Mouse (Mus musculus): ENCODE measurements at regions not wholly inside any gene's neighbourhood (a gene's known extent, or its start where the extent isn't known, plus 50 kb on each side); places are given as distances from the start of the nearest gene placed in this dataset.

GRCm38 (mm10) chr5:133198546-133198945 lies 655.4 kb upstream of the Auts2 start:
- TF ChIP-seq IRF4 (IDR thresholded peaks at IDR 0.05; ENCODE audit: low read depth, low read length) (no peak), USF2 (conservative IDR thresholded peaks at IDR 0.05; ENCODE audit: low read depth, low read length) (no peak), RCOR1 (conservative IDR thresholded peaks at IDR 0.05; ENCODE audit: low read depth, low read length) (no peak)

Measured in CH12.LX (cell line).